Mouse (Mus musculus) heart, adult 9 months (tissue): ENCODE results near the gene Zfp433.
"Not testable (repeated sequence)": the region's sequence is repeated elsewhere in the genome, so short reads cannot be mapped to it uniquely, and the experiment has no call there.

Source experiments
- DNase-seq, 2 experiments: peaks; one replicate each; pipeline ENCODE4 v3.0.0; 2022; ENCODE audit warnings: low spot score in 2 of 2

The Zfp433 gene

DNA sequence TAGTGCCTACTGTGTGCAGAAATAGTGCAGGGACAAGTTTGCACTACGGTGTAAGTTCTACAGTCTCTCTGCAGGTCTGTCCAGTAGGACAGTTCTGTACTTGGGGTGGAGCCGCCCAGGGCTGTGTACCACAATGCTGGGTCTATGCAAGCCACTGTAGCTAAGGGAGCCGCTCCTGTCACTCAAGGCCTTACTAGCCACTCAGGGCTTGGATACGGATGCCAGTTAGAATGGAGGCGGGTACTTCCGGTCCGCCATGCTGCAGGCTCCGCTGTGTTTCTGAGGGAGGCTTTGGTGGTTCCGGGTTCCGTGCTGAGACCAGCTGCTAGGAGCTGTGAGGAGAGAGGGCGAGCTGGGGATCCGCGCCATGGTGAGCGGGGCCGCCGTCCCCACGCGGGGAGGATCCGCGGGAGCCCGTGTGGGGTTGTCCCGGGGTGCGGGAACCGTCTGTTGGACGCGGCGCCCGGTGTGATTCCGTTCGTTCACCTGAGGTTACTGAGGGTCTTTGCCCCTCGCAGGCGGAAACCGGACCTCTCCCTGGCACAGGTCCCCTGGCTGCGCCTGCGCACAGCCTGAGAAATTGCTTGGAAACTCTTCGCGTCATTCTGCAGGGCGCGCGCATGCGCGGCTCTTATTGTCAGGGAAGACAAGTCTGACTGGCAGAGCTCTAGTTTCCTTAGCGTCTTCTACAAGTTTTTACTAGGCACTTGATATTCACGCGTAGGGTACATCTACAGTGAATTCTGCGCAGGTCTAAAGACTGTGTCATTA lies at the start of gene Zfp433:
Zfp433 (plus strand) TSS at position 295 of the 771 bp plus-strand sequence.
- DNase-seq, result not testable (repeated sequence)

DNA sequence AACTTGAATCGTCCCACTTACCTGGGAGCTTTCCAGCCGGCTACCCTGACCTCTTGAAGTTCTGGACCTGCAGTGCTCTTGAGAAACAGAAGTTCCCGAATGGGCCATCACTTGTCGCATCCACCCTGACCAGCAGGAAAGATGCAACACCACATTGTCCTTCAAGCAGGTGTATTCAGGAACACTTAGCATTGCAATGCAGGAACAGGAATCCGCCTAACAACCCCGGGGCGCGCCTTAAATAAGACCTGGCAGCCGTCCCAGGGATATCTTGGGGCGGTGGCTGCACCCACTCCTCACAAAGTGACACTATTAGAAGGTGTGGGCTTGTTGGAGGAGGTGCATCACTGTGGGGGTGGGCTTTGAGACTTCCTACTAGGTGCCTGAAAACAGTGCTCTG lies 49.4 kb upstream of the Zfp433 start:
- no peak for DNase-seq

- DNase-seq, result no peak
Measured at GRCm38 (mm10) chr10:81656174-81656573, 48.5 kb upstream of the Zfp433 start.

- not testable (repeated sequence) for DNase-seq
Measured at GRCm38 (mm10) chr10:81687114-81687513, 17.5 kb upstream of the Zfp433 start.

- DNase-seq, result not testable (repeated sequence)
Measured at GRCm38 (mm10) chr10:81770506-81771403, 66.1 kb downstream of the Zfp433 start, which contains the start of gene Gm3055. Gene Gm3055 (minus strand): TSS chr10:81771161.

GRCm38 (mm10) chr10:81771404-81771777 lies 66.8 kb downstream of the Zfp433 start:
- not testable (repeated sequence) for DNase-seq
